Mouse (Mus musculus): ENCODE measurements around the gene Pld5. TPM values are rescaled to one million over a fixed set of nuclear protein-coding genes. Genes with fewer than 3 reads are reported as not detected.
"Not testable (repeated sequence)": the region's sequence is repeated elsewhere in the genome, so short reads cannot be mapped to it uniquely, and the experiment has no call there.

The Pld5 gene
- polyA plus RNA-seq, 1 experiment from 2014 or later: 0.63 TPM

DNA sequence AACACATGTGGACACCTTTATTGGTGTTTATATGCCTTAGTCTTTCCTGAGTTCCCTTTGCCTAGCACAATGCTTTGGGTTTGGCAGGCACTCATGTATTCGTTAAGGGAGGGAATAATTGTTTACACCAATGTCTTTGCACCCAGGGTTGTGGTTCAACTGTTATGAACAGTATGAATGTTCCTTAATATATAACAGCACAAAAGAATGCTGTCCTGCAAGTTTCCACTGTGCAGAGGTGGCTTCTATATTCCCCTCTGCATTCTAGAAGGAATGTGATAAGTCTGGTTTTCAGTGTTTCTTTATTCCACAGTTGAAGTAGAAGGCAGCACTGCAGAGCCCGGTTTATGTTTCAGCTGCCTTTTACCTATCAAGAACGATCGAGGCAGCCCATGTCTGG is 286.2 kb downstream of the Pld5 start:
- Histone ChIP-seq H3K9me3 (no peaks in the 10 kb centered on the region), H3K27me3 (no peaks in the 10 kb centered on the region), H3K27ac (no peak overlapping the region), H3K4me1 (no peaks in the 10 kb centered on the region), H3K36me3 (no peaks in the 10 kb centered on the region), H3K4me2 (no peak overlapping the region), H3K9ac (no peak overlapping the region), H3K4me3 (no peak overlapping the region)
- WGBS: 65% methylated on average over 4 of the region's 4 CpGs
- no peak for ATAC-seq (ENCODE audit: insufficient number of reproducible peaks, low FRiP score, low TSS enrichment, low read depth)

- Histone ChIP-seq H3K27me3 (no peaks in the 10 kb centered on the region), H3K9me3 (no peaks in the 10 kb centered on the region), H3K4me2 (no peak overlapping the region), H3K36me3 (no peaks in the 10 kb centered on the region), H3K4me1 (no peaks in the 10 kb centered on the region), H3K4me3 (no peak overlapping the region), H3K9ac (no peak overlapping the region), H3K27ac (no peak overlapping the region)
- ATAC-seq (ENCODE audit: insufficient number of reproducible peaks, low FRiP score, low TSS enrichment, low read depth): no peak
- WGBS: 89% methylated on average over 5 of the region's 5 CpGs
These were observed 286.7 kb downstream of the Pld5 start for GRCm38 (mm10) chr1:175988448-175988847.

DNA sequence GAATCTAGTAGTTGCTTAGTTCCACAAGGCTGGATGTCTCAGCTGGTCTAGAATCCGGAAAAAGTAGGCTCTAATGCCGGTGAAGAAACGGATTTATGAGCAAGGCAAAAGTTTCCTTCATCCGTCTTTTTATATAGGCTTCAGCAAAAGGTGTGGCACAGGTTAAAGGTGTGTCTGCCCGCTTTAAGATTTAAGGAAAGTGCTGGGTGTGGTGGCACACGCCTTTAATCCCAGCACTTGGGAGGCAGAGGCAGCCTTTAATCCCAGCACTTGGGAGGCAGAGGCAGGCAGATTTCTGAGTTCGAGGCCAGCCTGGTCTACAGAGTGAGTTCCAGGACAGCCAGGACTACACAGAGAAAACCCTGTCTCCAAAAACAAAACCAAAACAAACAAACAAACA is 296.1 kb downstream of the Pld5 start, which contains the start of gene Rbm8a2:
Gene Rbm8a2 (minus strand): TSS at position 101 of the 400 bp plus-strand sequence.
- not testable (repeated sequence) for H3K4me3 ChIP-seq; H3K9me3 ChIP-seq; H3K4me1 ChIP-seq; H3K36me3 ChIP-seq; H3K4me2 ChIP-seq; H3K27me3 ChIP-seq; H3K9ac ChIP-seq; H3K27ac ChIP-seq; ATAC-seq (ENCODE audit: insufficient number of reproducible peaks, low FRiP score, low TSS enrichment, low read depth)
- 91% methylated on average over 7 of the region's 7 CpGs for WGBS

DNA sequence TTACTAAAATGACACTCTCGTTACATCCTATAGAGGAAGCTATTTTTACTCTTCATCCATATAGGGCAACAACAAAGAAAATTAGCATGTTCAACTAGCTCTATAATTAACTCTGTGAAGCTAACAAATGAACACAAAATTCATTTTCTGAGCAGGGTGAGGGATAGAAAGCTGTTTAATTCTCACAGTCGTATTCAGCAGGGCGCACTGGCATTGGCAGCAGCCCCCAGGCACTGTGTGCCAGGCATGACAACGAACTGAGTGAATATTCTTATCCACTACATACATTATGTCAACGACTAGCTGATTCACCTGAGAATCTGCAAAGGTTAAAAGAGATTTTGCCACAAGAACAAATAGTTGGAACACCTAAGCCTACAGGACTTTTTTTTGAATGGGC is 304.4 kb downstream of the Pld5 start:
- Histone ChIP-seq H3K9me3 (no peaks in the 10 kb centered on the region), H3K27ac (no peak overlapping the region), H3K4me1 (no peaks in the 10 kb centered on the region), H3K4me3 (no peak overlapping the region), H3K4me2 (no peak overlapping the region), H3K36me3 (no peaks in the 10 kb centered on the region), H3K27me3 (no peaks in the 10 kb centered on the region), H3K9ac (no peak overlapping the region)
- 77% methylated on average over 5 of the region's 5 CpGs for WGBS
- ATAC-seq (ENCODE audit: insufficient number of reproducible peaks, low FRiP score, low TSS enrichment, low read depth): no peak

- no peaks in the 10 kb centered on the region for H3K4me1 ChIP-seq
- no peak overlapping the region for H3K27ac ChIP-seq
- WGBS: 91% methylated on average over 4 of the region's 5 CpGs
- H3K4me2 ChIP-seq: no peak overlapping the region
- no peaks in the 10 kb centered on the region for H3K36me3 ChIP-seq
- no peaks in the 10 kb centered on the region for H3K27me3 ChIP-seq
- no peak overlapping the region for H3K4me3 ChIP-seq
- H3K9me3 ChIP-seq: no peaks in the 10 kb centered on the region
- no peak overlapping the region for H3K9ac ChIP-seq
- ATAC-seq (ENCODE audit: insufficient number of reproducible peaks, low FRiP score, low TSS enrichment, low read depth): no peak
These were observed 307.9 kb downstream of the Pld5 start for GRCm38 (mm10) chr1:175967004-175967745.

- no peak for ATAC-seq (ENCODE audit: insufficient number of reproducible peaks, low FRiP score, low TSS enrichment, low read depth)
- H3K27me3 ChIP-seq: no peaks in the 10 kb centered on the region
- H3K9ac ChIP-seq: no peak overlapping the region
- no peaks in the 10 kb centered on the region for H3K9me3 ChIP-seq
- no peak overlapping the region for H3K27ac ChIP-seq
- H3K4me3 ChIP-seq: no peak overlapping the region
- WGBS: 82% methylated on average over 2 of the region's 2 CpGs
- no peaks in the 10 kb centered on the region for H3K36me3 ChIP-seq
- no peaks in the 10 kb centered on the region for H3K4me1 ChIP-seq
- no peak overlapping the region for H3K4me2 ChIP-seq
These were observed 313.3 kb downstream of the Pld5 start for GRCm38 (mm10) chr1:175961786-175962185.

DNA sequence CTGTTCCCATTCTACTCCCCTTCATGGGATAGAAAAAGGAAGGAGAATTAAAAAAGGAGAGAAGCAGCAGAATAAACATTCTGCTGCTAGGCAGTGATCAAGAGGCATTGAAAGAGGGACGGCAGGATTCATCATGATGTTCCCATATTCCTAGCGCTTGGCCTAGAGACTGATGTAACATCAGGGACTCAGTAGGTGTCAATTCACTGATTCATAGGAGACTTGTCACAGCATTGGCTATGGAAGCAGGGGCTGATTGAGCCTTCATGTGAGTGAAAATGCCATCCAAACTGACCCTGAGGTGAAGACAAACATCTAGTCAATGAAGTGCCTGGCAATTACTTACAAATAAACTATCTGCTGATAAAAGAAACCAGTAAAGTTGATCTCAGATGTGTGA is 324.3 kb downstream of the Pld5 start:
- no peak overlapping the region for H3K4me3 ChIP-seq
- H3K27ac ChIP-seq: no peak overlapping the region
- H3K9ac ChIP-seq: no peak overlapping the region
- H3K27me3 ChIP-seq: no peaks in the 10 kb centered on the region
- H3K4me2 ChIP-seq: no peak overlapping the region
- no peaks in the 10 kb centered on the region for H3K9me3 ChIP-seq
- no peaks in the 10 kb centered on the region for H3K36me3 ChIP-seq
- 80% methylated on average over 2 of the region's 2 CpGs for WGBS
- H3K4me1 ChIP-seq: no peaks in the 10 kb centered on the region
- no peak for ATAC-seq (ENCODE audit: insufficient number of reproducible peaks, low FRiP score, low TSS enrichment, low read depth)

DNA sequence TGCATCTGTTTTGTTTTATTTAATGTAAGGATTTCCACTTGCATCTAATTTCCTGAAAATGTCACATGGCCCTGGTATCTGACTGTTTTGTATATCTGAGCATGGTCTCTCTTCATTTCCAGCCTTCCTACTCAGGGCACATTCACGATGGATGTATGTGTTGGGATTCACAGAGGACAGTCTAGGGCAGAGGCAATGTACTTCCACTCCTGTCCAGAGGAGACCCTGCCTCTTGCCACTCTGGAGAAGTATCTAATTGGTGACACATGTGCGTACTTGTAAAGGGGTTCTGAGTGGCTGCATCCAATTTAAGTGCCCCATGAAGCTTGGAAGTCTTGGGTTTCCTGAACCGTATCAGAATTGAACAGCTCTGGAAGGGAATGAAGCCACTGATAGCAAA is 324.7 kb downstream of the Pld5 start:
- H3K9ac ChIP-seq: no peak overlapping the region
- H3K27me3 ChIP-seq: no peaks in the 10 kb centered on the region
- H3K9me3 ChIP-seq: no peaks in the 10 kb centered on the region
- no peak overlapping the region for H3K4me2 ChIP-seq
- ATAC-seq (ENCODE audit: insufficient number of reproducible peaks, low FRiP score, low TSS enrichment, low read depth): no peak
- H3K4me3 ChIP-seq: no peak overlapping the region
- H3K4me1 ChIP-seq: no peaks in the 10 kb centered on the region
- no peaks in the 10 kb centered on the region for H3K36me3 ChIP-seq
- no peak overlapping the region for H3K27ac ChIP-seq
- 37% methylated on average over 3 of the region's 3 CpGs for WGBS

DNA sequence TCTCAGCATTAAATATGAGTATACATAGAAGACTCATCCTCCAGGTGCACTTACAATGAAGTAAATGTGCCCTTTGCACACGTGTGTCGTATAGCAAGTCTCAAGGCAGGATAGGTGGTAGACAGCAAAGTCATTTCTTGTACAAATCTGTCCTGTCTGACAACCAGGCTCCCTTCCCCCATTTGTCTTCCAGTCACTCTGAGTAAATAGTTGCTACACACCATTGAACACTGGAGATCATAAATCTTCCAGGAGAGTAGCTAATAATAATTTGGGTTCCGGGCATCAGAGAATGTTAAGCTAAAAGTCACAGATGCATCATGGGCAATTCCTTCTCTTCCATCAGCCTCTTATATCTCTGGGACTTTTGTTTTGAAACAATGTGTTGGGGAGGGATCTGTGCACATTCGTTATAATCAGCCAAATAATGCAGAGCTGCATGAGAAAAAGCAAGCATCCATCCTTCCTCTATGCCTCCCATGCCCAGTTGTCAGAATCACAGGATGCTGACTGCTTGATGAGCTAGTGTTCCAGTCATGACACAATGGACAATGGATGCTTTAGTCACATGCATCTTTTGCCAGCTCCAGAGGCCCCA is 328.3 kb downstream of the Pld5 start:
- no peak for ATAC-seq (ENCODE audit: insufficient number of reproducible peaks, low FRiP score, low TSS enrichment, low read depth)
- Histone ChIP-seq H3K9me3 (no peaks in the 10 kb centered on the region), H3K4me2 (no peak overlapping the region), H3K9ac (no peak overlapping the region), H3K4me3 (no peak overlapping the region), H3K27ac (no peak overlapping the region), H3K36me3 (no peaks in the 10 kb centered on the region), H3K4me1 (no peaks in the 10 kb centered on the region), H3K27me3 (no peaks in the 10 kb centered on the region)
- 64% methylated on average over 4 of the region's 4 CpGs for WGBS

DNA sequence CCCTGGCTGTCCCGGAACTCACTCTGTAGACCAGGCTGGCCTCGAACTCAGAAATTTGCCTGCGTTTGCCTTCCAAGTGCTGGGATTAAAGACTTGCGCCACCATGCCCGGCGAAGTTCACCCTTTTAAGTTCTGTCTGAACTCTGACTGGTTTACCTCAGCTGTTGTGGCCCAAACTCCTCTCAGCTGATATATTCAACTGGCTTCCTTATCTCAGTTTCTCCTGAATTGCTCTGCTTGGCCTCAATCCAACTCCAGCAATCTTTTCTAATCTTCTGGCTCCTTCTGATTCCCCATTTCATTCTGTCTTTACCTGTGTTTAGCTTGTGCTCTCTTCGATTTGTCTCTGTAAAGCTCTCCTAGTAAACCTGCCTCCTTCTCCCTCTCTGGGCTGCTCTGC is 331.9 kb downstream of the Pld5 start:
- Histone ChIP-seq H3K36me3 (no peaks in the 10 kb centered on the region), H3K4me2 (no peak overlapping the region), H3K27me3 (no peaks in the 10 kb centered on the region), H3K27ac (no peak overlapping the region), H3K9me3 (no peaks in the 10 kb centered on the region), H3K4me1 (no peaks in the 10 kb centered on the region), H3K9ac (no peak overlapping the region), H3K4me3 (no peak overlapping the region)
- 85% methylated on average over 7 of the region's 7 CpGs for WGBS
- no peak for ATAC-seq (ENCODE audit: insufficient number of reproducible peaks, low FRiP score, low TSS enrichment, low read depth)

DNA sequence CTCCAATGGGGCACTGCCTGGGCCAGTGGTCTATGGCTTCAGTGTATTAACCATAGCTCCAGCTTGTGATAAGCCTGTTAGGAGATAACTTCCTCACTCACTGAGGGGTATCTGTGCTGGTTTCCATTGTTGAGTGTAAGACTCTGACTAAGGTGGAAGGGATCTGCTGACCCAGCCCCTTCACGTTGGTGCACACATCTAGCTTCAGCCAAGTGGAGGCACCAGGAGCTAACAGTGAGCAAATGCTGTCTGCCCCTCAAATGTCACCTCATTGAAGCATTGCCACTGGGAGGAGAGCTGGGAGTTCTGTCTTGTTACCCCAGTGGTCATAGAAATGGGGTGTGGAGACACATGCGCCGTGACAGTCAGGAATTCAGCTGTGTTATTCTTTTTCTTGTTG is 336.4 kb downstream of the Pld5 start:
- Histone ChIP-seq H3K4me2 (no peak overlapping the region), H3K9ac (no peak overlapping the region), H3K4me3 (no peak overlapping the region), H3K36me3 (no peaks in the 10 kb centered on the region), H3K27me3 (no peaks in the 10 kb centered on the region), H3K9me3 (no peaks in the 10 kb centered on the region), H3K4me1 (0 out of 2 replicates have a peak, but pooled peaks cover 3% of the 10 kb centered on the region), H3K27ac (no peak overlapping the region)
- 78% methylated on average over 3 of the region's 3 CpGs for WGBS
- no peak for ATAC-seq (ENCODE audit: insufficient number of reproducible peaks, low FRiP score, low TSS enrichment, low read depth)

DNA sequence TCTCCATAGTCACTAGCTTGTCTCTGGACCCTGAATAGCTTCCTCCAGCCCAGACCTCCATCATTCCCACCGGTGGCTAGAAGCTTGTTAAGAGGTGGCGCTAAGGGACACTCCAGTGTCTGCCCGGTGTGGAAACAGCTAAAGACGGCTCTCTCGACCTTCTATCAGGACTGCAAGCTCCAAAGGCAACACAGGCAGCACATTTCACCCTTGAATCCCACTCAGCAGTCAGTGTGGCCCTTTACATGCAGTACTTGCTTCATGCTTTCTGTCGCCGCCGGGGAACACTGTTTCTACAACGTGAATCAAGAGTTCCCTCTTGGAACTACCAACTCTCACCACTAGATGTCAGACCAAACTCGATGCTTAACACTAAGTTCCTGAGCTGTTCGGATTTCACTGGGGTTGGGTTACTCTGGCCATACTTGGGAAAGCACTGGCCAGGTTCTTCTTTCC is 338.8 kb downstream of the Pld5 start:
- Histone ChIP-seq H3K4me2 (peak overlapping the region; percentile 39; the same call in 1 of the 2 replicates), H3K27ac (no peak overlapping the region), H3K4me3 (no peak overlapping the region), H3K36me3 (no peaks in the 10 kb centered on the region), H3K9ac (no peak overlapping the region), H3K4me1 (0 out of 2 replicates have a peak, but pooled peaks cover 3% of the 10 kb centered on the region), H3K27me3 (no peaks in the 10 kb centered on the region), H3K9me3 (no peaks in the 10 kb centered on the region)
- peak; percentile 61; the same call in 1 of the 2 replicates for ATAC-seq (ENCODE audit: insufficient number of reproducible peaks, low FRiP score, low TSS enrichment, low read depth)
- WGBS: 9% methylated on average over 11 of the region's 11 CpGs

Data from limb, embryonic 15.5 days (tissue).